Mouse (Mus musculus): ENCODE results near the gene Ptprn2. TPM values are rescaled to one million over a fixed set of nuclear protein-coding genes. Genes with fewer than 3 reads are reported as not detected.

Gene Ptprn2
- polyA plus RNA-seq, 1 experiment, result not detected

GRCm38 (mm10) chr12:117150611-117151395 is 665.3 kb downstream of the Ptprn2 start:
- no peak for TF ChIP-seq GATA1 (IDR thresholded peaks at IDR 0.05; ENCODE audit: low read length)

- no peak for TF ChIP-seq GATA1 (IDR thresholded peaks at IDR 0.05; ENCODE audit: low read length)
Observed at GRCm38 (mm10) chr12:117151611-117152010, 666.1 kb downstream of the Ptprn2 start.

GRCm38 (mm10) chr12:117152366-117153165 is 667.0 kb downstream of the Ptprn2 start:
- TF ChIP-seq GATA1 (IDR thresholded peaks at IDR 0.05; ENCODE audit: low read length), result no peak

- no peak for TF ChIP-seq GATA1 (IDR thresholded peaks at IDR 0.05; ENCODE audit: low read length)
Observed at GRCm38 (mm10) chr12:117153166-117153480, 667.6 kb downstream of the Ptprn2 start.

- no peak for TF ChIP-seq GATA1 (IDR thresholded peaks at IDR 0.05; ENCODE audit: low read length)
Observed at GRCm38 (mm10) chr12:117153671-117154355, 668.3 kb downstream of the Ptprn2 start.

- TF ChIP-seq GATA1 (IDR thresholded peaks at IDR 0.05; ENCODE audit: low read length), result no peak
Observed at GRCm38 (mm10) chr12:117154356-117155243, 669.1 kb downstream of the Ptprn2 start.

GRCm38 (mm10) chr12:117155307-117156220 is 670.0 kb downstream of the Ptprn2 start:
- TF ChIP-seq GATA1 (IDR thresholded peaks at IDR 0.05; ENCODE audit: low read length), result no peak

GRCm38 (mm10) chr12:117156256-117156655 is 670.7 kb downstream of the Ptprn2 start:
- no peak for TF ChIP-seq GATA1 (IDR thresholded peaks at IDR 0.05; ENCODE audit: low read length)

- no peak for TF ChIP-seq GATA1 (IDR thresholded peaks at IDR 0.05; ENCODE audit: low read length)
Observed at GRCm38 (mm10) chr12:117156786-117157185, 671.3 kb downstream of the Ptprn2 start.

GRCm38 (mm10) chr12:117157249-117157648 is 671.7 kb downstream of the Ptprn2 start:
- no peak for TF ChIP-seq GATA1 (IDR thresholded peaks at IDR 0.05; ENCODE audit: low read length)

GRCm38 (mm10) chr12:117157660-117158386 is 672.3 kb downstream of the Ptprn2 start:
- TF ChIP-seq GATA1 (IDR thresholded peaks at IDR 0.05; ENCODE audit: low read length), result no peak

GRCm38 (mm10) chr12:117158950-117159668 is 673.6 kb downstream of the Ptprn2 start:
- no peak for TF ChIP-seq GATA1 (IDR thresholded peaks at IDR 0.05; ENCODE audit: low read length)
